Mouse (Mus musculus) myocyte (in vitro differentiated cells): ENCODE measurements around the gene Trrap.

Experiments
- E2F4 ChIP-seq: IDR thresholded peaks from one replicate; pipeline ENCODE4 v1.6.1; 2011; ENCODE audit warnings: mild to moderate bottlenecking, control low read depth, moderate library complexity; ENCODE audit not compliant: insufficient read depth
- MAX ChIP-seq: IDR thresholded peaks from one replicate; pipeline ENCODE4 v1.6.1; 2011; ENCODE audit warnings: low read depth, mild to moderate bottlenecking, control low read depth
- MYOG ChIP-seq, 3 experiments: IDR thresholded peaks; one replicate each; pipeline ENCODE4 v1.6.1; 2011; ENCODE audit warnings: control low read depth in 2 of 3, low read depth in 2 of 3, mild to moderate bottlenecking in 2 of 3; ENCODE audit not compliant: insufficient read length in 2 of 3, control insufficient read depth in 1 of 3, insufficient read depth in 1 of 3
- POLR2A ChIP-seq: IDR thresholded peaks from one replicate; pipeline ENCODE4 v1.6.1; 2011; ENCODE audit warnings: low read depth, mild to moderate bottlenecking, control low read depth, moderate library complexity; ENCODE audit not compliant: insufficient read length
- POLR2AphosphoS2 ChIP-seq: IDR thresholded peaks from one replicate; pipeline ENCODE4 v1.6.1; 2011; ENCODE audit warnings: low read depth, control low read depth; ENCODE audit not compliant: insufficient read length
- TCF12 ChIP-seq: IDR thresholded peaks from one replicate; pipeline ENCODE4 v1.6.1; 2011; ENCODE audit warnings: mild to moderate bottlenecking, control low read depth; ENCODE audit not compliant: poor library complexity, insufficient read depth, severe bottlenecking
- TCF3 ChIP-seq: IDR thresholded peaks from one replicate; pipeline ENCODE4 v1.6.1; 2011; ENCODE audit warnings: low read depth, control low read depth; ENCODE audit not compliant: insufficient read length

DNA sequence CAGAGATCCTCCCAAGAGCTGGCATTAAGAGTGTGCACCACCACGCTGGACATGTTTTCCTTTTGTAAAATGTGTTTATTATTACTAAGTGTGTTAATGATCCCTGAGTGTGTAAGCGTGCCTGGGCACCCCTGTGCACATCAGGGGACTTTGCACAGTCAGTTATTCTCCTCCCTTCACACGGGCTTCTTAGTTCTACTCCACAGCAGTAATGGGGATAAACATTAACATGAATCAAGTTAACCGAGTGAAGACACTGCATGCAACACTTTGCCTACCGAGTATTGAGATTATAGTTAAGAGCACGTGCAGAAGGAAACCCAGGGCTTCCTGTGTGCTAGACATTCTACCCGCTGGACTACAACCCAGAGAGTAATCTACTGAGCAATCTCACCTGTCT is 1.5 kb upstream of the Trrap start:
- no peak for TF ChIP-seq POLR2A
- no peak for TF ChIP-seq MAX
- no peak for TF ChIP-seq TCF3
- no peak for TF ChIP-seq TCF12
- no peak for TF ChIP-seq POLR2AphosphoS2
- no peak for TF ChIP-seq MYOG (IDR thresholded peaks at IDR 0.05; ENCODE audit: control insufficient read depth in 1 of 3, insufficient read depth in 1 of 3, insufficient read length in 2 of 3, low read depth in 2 of 3)
- no peak for TF ChIP-seq E2F4
